Mouse (Mus musculus) hindbrain, embryonic 15.5 days (tissue): ENCODE results near the gene Clk2. TPM values are rescaled to one million over a fixed set of nuclear protein-coding genes. Genes with fewer than 3 reads are reported as not detected.
A peak's percentile ranks its signal among the peaks of the same experiment; 100 is the strongest.
"Not testable (repeated sequence)": the region's sequence is repeated elsewhere in the genome, so short reads cannot be mapped to it uniquely, and the experiment has no call there.

Experiments used
- ATAC-seq: fragments of 200-750 bp; cut with Nextera tagmentation; 2 replicates; pipeline ENCODE4 v1.8.0; 2017; ENCODE audit warnings: low read depth, moderate number of reproducible peaks, moderate TSS enrichment; ENCODE audit not compliant: low FRiP score
- H3K27ac ChIP-seq: fragments of 300-500 bp; sonication (generic); replicated peaks from 2 replicates; pipeline ENCODE4 v1.5.1; 2015; ENCODE audit warnings: mild to moderate bottlenecking, inconsistent platforms
- H3K27me3 ChIP-seq: fragments of 300-500 bp; sonication (generic); 2 replicates; pipeline ENCODE4 v1.6.1; 2015; ENCODE audit warnings: control low read depth, inconsistent platforms
- H3K36me3 ChIP-seq: fragments of 300-500 bp; sonication (generic); 2 replicates; pipeline ENCODE4 v1.6.1; 2015; ENCODE audit warnings: control low read depth, inconsistent platforms
- H3K4me1 ChIP-seq: fragments of 300-500 bp; sonication (generic); replicated peaks from 2 replicates; pipeline ENCODE4 v1.6.1; 2015; ENCODE audit warnings: control low read depth, inconsistent platforms
- H3K4me2 ChIP-seq: fragments of 300-500 bp; sonication (generic); 2 replicates; pipeline ENCODE4 v1.6.1; 2015; ENCODE audit warnings: moderate library complexity, mild to moderate bottlenecking, inconsistent platforms
- H3K4me3 ChIP-seq: fragments of 300-500 bp; sonication (generic); 2 replicates; pipeline ENCODE4 v1.5.1; 2015; ENCODE audit warnings: mild to moderate bottlenecking, inconsistent platforms
- H3K9ac ChIP-seq: fragments of 300-500 bp; sonication (generic); 2 replicates; pipeline ENCODE4 v1.6.1; 2015; ENCODE audit warnings: inconsistent platforms
- H3K9me3 ChIP-seq: fragments of 300-500 bp; sonication (generic); 2 replicates; pipeline ENCODE4 v1.6.1; 2016; ENCODE audit warnings: control low read depth, inconsistent platforms
- WGBS: fragments of 180-500 bp; shearing (Covaris S2); methylation state at CpG from one replicate; pipeline ENCODE4 v1.1.7; 2015; 5-methylcytosine and 5-hydroxymethylcytosine counted together
- polyA plus RNA-seq: library from polyadenylated mRNA; unstranded; fragments of >200 nt; fragmentation: Nextera tagmentation; extraction: Ambion mirVana; gene quantifications from 2 replicates; pipeline ENCODE4 v1.2.1, GENCODE M21; 2015

Clk2 gene
- polyA plus RNA-seq, 1 experiment from 2014 or later: 22.6 TPM

- ATAC-seq: no peak
- Histone ChIP-seq H3K4me2 (no peak overlapping the region), H3K9ac (no peak overlapping the region), H3K4me3 (no peak overlapping the region), H3K27me3 (0 out of 2 replicates have a peak, but pooled peaks cover 2% of the 10 kb centered on the region), H3K4me1 (no peaks in the 10 kb centered on the region), H3K36me3 (peaks cover 4% of the 10 kb centered on the region; the same call in 1 of the 2 replicates), H3K9me3 (no peaks in the 10 kb centered on the region), H3K27ac (no peak overlapping the region)
- 87% methylated on average over 10 of the region's 10 CpGs for WGBS
Observed at GRCm38 (mm10) chr3:89144821-89145220, 19.8 kb upstream of the Clk2 start.

- Histone ChIP-seq H3K4me3 (no peak overlapping the region), H3K4me2 (no peak overlapping the region), H3K4me1 (no peaks in the 10 kb centered on the region), H3K9me3 (no peaks in the 10 kb centered on the region), H3K36me3 (peaks cover 7% of the 10 kb centered on the region; the same call in 1 of the 2 replicates), H3K27me3 (0 out of 2 replicates have a peak, but pooled peaks cover 3% of the 10 kb centered on the region), H3K27ac (no peak overlapping the region), H3K9ac (no peak overlapping the region)
- ATAC-seq: no peak
- 59% methylated on average over 8 of the region's 8 CpGs for WGBS
Observed at GRCm38 (mm10) chr3:89145566-89145965, 19.0 kb upstream of the Clk2 start.

- 0 out of 2 replicates have a peak, but pooled peaks cover 3% of the 10 kb centered on the region for H3K27me3 ChIP-seq
- H3K9ac ChIP-seq: no peak overlapping the region
- H3K36me3 ChIP-seq: peaks cover 11% of the 10 kb centered on the region; the same call in 1 of the 2 replicates
- H3K27ac ChIP-seq: no peak overlapping the region
- 25% methylated on average over 26 of the region's 26 CpGs for WGBS
- H3K9me3 ChIP-seq: no peaks in the 10 kb centered on the region
- H3K4me1 ChIP-seq: no peaks in the 10 kb centered on the region
- H3K4me2 ChIP-seq: no peak overlapping the region
- no peak overlapping the region for H3K4me3 ChIP-seq
- ATAC-seq: 0 out of 2 replicates have a peak, but pooled peaks have one; percentile 13
Observed at GRCm38 (mm10) chr3:89147101-89147978, 17.3 kb upstream of the Clk2 start.

GRCm38 (mm10) chr3:89147979-89148311 is 16.6 kb upstream of the Clk2 start:
- no peaks in the 10 kb centered on the region for H3K9me3 ChIP-seq
- no peak for ATAC-seq
- no peak overlapping the region for H3K9ac ChIP-seq
- 0 out of 2 replicates have a peak, but pooled peaks cover 3% of the 10 kb centered on the region for H3K27me3 ChIP-seq
- 16% methylated on average over 15 of the region's 15 CpGs for WGBS
- no peaks in the 10 kb centered on the region for H3K4me1 ChIP-seq
- H3K36me3 ChIP-seq: peaks cover 11% of the 10 kb centered on the region; the same call in 1 of the 2 replicates
- no peak overlapping the region for H3K4me3 ChIP-seq
- no peak overlapping the region for H3K27ac ChIP-seq
- no peak overlapping the region for H3K4me2 ChIP-seq

GRCm38 (mm10) chr3:89148567-89148966 is 16.0 kb upstream of the Clk2 start:
- no peak for ATAC-seq
- Histone ChIP-seq H3K27me3 (0 out of 2 replicates have a peak, but pooled peaks cover 3% of the 10 kb centered on the region), H3K4me3 (no peak overlapping the region), H3K36me3 (peaks cover 11% of the 10 kb centered on the region; the same call in 1 of the 2 replicates), H3K4me2 (no peak overlapping the region), H3K9ac (no peak overlapping the region), H3K9me3 (no peaks in the 10 kb centered on the region), H3K4me1 (no peaks in the 10 kb centered on the region), H3K27ac (no peak overlapping the region)
- WGBS: 71% methylated on average over 14 of the region's 14 CpGs

- Histone ChIP-seq H3K27me3 (0 out of 2 replicates have a peak, but pooled peaks cover 3% of the 10 kb centered on the region), H3K9ac (no peak overlapping the region), H3K9me3 (no peaks in the 10 kb centered on the region), H3K36me3 (peaks cover 11% of the 10 kb centered on the region; the same call in 1 of the 2 replicates), H3K4me1 (peaks cover 3% of the 10 kb centered on the region; the same call in 1 of the 2 replicates), H3K27ac (no peak overlapping the region), H3K4me3 (no peak overlapping the region), H3K4me2 (no peak overlapping the region)
- no peak for ATAC-seq
- 64% methylated on average over 17 of the region's 17 CpGs for WGBS
Observed at GRCm38 (mm10) chr3:89152084-89152835, 12.3 kb upstream of the Clk2 start.

- Histone ChIP-seq H3K4me2 (no peak overlapping the region), H3K27ac (no peak overlapping the region), H3K9me3 (no peaks in the 10 kb centered on the region), H3K36me3 (no peaks in the 10 kb centered on the region), H3K4me1 (peaks cover 32% of the 10 kb centered on the region), H3K27me3 (no peaks in the 10 kb centered on the region), H3K4me3 (no peak overlapping the region), H3K9ac (no peak overlapping the region)
- ATAC-seq: no peak
- WGBS: 90% methylated on average over 8 of the region's 8 CpGs
Observed at GRCm38 (mm10) chr3:89156951-89157350, 7.6 kb upstream of the Clk2 start.

- WGBS: 15% methylated on average over 7 of the region's 7 CpGs
- peak overlapping the region; percentile 79 for H3K4me3 ChIP-seq
- ATAC-seq: no peak
- peak overlapping the region; percentile 74 for H3K4me2 ChIP-seq
- peak overlapping the region; percentile 78 for H3K9ac ChIP-seq
- H3K4me1 ChIP-seq: peaks cover 32% of the 10 kb centered on the region
- H3K36me3 ChIP-seq: no peaks in the 10 kb centered on the region
- peak overlapping the region; percentile 67 for H3K27ac ChIP-seq
- no peaks in the 10 kb centered on the region for H3K9me3 ChIP-seq
- no peaks in the 10 kb centered on the region for H3K27me3 ChIP-seq
Observed at GRCm38 (mm10) chr3:89158651-89159050, 5.9 kb upstream of the Clk2 start.

GRCm38 (mm10) chr3:89159211-89159610 is 5.4 kb upstream of the Clk2 start:
- Histone ChIP-seq H3K9ac (peak overlapping the region; percentile 78), H3K9me3 (no peaks in the 10 kb centered on the region), H3K36me3 (no peaks in the 10 kb centered on the region), H3K27ac (peak overlapping the region; percentile 67), H3K4me3 (peak overlapping the region; percentile 79), H3K27me3 (no peaks in the 10 kb centered on the region), H3K4me1 (peaks cover 38% of the 10 kb centered on the region), H3K4me2 (peak overlapping the region; percentile 74)
- 0 out of 2 replicates have a peak, but pooled peaks have one; percentile 5 for ATAC-seq
- WGBS: 2% methylated on average over 13 of the region's 13 CpGs

- Histone ChIP-seq H3K9ac (peak within 1 kb of the TSS; percentile 78), H3K4me3 (peak within 1 kb of the TSS; percentile 79), H3K27ac (peak within 1 kb of the TSS; percentile 67), H3K4me1 (peaks cover 38% of the 10 kb centered on the region), H3K27me3 (no peaks in the 10 kb centered on the region), H3K36me3 (no peaks in the 10 kb centered on the region), H3K9me3 (no peaks in the 10 kb centered on the region), H3K4me2 (peak within 1 kb of the TSS; percentile 74)
- WGBS: under 1% methylated on average over 57 of the region's 66 CpGs
- ATAC-seq: peak; percentile 82
Observed at GRCm38 (mm10) chr3:89159616-89160344, 4.8 kb upstream of the Clk2 start, which contains the start of gene Hcn3. Hcn3 (minus strand) TSS chr3:89160196.

GRCm38 (mm10) chr3:89161207-89161606 is 3.4 kb upstream of the Clk2 start:
- H3K9ac ChIP-seq, H3K9me3 ChIP-seq, H3K36me3 ChIP-seq, H3K27me3 ChIP-seq, H3K4me3 ChIP-seq, ATAC-seq, H3K4me2 ChIP-seq, H3K27ac ChIP-seq: not testable (repeated sequence)
- H3K4me1 ChIP-seq: peaks cover 49% of the 10 kb centered on the region
